Mouse (Mus musculus) brain, embryonic 14.5 days (tissue): ENCODE results near the gene Uts2r.

Experiments used
- CTCF ChIP-seq: fragments of 200-500 bp; IDR thresholded peaks from 2 replicates; pipeline ENCODE4 v1.5.1; 2012; ENCODE audit warnings: inconsistent platforms, mild to moderate bottlenecking, moderate library complexity, borderline replicate concordance; ENCODE audit not compliant: insufficient read depth, insufficient read length; ENCODE audit errors: extremely low read depth
- POLR2A ChIP-seq: fragments of 200-500 bp; IDR thresholded peaks from 2 replicates; pipeline ENCODE4 v1.6.1; 2012; ENCODE audit warnings: mild to moderate bottlenecking, inconsistent platforms, borderline replicate concordance; ENCODE audit not compliant: poor library complexity, insufficient read depth, insufficient read length, severe bottlenecking; ENCODE audit errors: extremely low read depth

DNA sequence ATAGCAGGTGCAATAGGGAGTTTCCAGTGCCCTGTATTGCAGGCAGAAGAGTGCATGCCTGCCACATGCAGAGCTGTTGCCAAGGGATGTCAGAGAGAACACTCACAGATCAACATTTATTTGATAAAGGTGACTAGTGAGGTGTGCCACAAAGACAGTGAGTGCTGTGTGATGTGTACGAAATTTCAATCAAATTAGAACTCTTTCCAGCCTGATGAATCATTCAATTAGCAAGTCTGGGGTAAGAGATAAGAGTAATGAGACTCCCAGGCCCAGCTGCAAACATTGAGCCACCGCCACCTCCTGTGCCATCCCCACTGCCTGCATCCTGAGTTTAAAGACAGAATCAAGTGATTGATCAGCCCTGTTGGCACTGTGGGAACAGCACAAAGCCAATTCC is 32.7 kb downstream of the Uts2r start:
- TF ChIP-seq CTCF, result no peak
- TF ChIP-seq POLR2A, result no peak
